Mouse (Mus musculus) monocyte, adult 59 days (primary cell): ENCODE results near the gene Oas1h. TPM values are rescaled to one million over a fixed set of nuclear protein-coding genes. Genes with fewer than 3 reads are reported as not detected.

ENCODE experiments used
- total RNA-seq, 2 experiments: library from RNA; stranded (reverse); gene quantifications; one replicate each; pipeline ENCODE4 v1.2.4; 2023

The Oas1h gene
- not detected for total RNA-seq

DNA sequence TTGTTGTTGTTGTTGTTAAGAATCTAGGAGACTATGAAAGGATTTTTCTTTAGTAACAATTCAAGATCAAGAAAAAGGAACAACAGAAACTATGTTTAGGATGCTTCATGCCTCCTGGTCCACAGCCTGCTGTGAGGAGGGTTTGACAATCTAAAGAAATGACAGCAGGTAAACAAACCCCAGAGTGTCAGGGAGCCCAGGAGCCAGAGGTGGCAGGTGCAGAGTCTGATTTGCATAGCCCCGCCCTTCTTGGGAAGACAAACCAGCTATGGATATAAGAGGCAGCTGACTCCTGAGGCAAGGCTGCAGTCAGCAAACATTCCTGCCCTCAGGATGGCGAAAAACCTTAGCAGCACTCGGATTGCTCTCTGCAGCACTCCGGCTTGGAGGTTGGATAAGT is at the start of gene Oas1h:
TSS of gene Oas1h (plus strand) at position 301 of the 400 bp plus-strand sequence.

GRCm38 (mm10) chr5:120811951-120812819 is 49.0 kb upstream of the Oas1h start, which contains the start of gene Oas1c:
TSS of gene Oas1c (minus strand) at chr5:120812514.

GRCm38 (mm10) chr5:120847067-120847466 is 14.2 kb upstream of the Oas1h start, which contains the start of gene Oas1f:
TSS of gene Oas1f (plus strand) at chr5:120847367.

GRCm38 (mm10) chr5:120887413-120887812 is 26.2 kb downstream of the Oas1h start, which contains the start of gene Oas1g:
TSS of gene Oas1g (minus strand) at chr5:120887613.

GRCm38 (mm10) chr5:120906791-120907733 is 45.8 kb downstream of the Oas1h start, which contains the start of gene Oas1a:
TSS of gene Oas1a (minus strand) at chr5:120907521.

GRCm38 (mm10) chr5:120914204-120914603 is 53.0 kb downstream of the Oas1h start, which contains the start of gene Oas1d:
TSS of gene Oas1d (plus strand) at chr5:120914536.

Other genes with a start within 250 kb of the Oas1h start
- 1 to 10 TPM; 3.6 to 6.1 TPM for gene Rita1, start 248.8 kb upstream of the Oas1h start, total RNA-seq
- gene Ddx54, start 248.7 kb upstream of the Oas1h start, total RNA-seq, result 100 to 1,000 TPM; 100 to 112 TPM
- gene Cfap73, start 227.2 kb upstream of the Oas1h start, total RNA-seq, result not detected
- gene Rasal1, start 212.6 kb upstream of the Oas1h start, total RNA-seq, result not detected
- gene Dtx1, start 149.5 kb upstream of the Oas1h start, total RNA-seq, result 1 to 10 TPM; 1.5 to 3.1 TPM
- gene Oas2, start 111.6 kb upstream of the Oas1h start, total RNA-seq, result 10 to 100 TPM; 12.5 to 18.8 TPM
- gene Oas3, start 83.8 kb upstream of the Oas1h start, total RNA-seq, result 10 to 100 TPM; 15.4 to 27.5 TPM
- not detected for gene Oas1e, start 65.9 kb upstream of the Oas1h start, total RNA-seq
- gene Oas1c, start 48.9 kb upstream of the Oas1h start, total RNA-seq, result 1 to 10 TPM; 1.1 to 2.1 TPM
- not detected for gene Oas1f, start 14.1 kb upstream of the Oas1h start, total RNA-seq
- gene Oas1g, start 26.2 kb downstream of the Oas1h start, total RNA-seq, result 1 to 10 TPM; 5.1 to 5.3 TPM
- 10 to 100 TPM; 25.3 to 36.7 TPM for gene Oas1a, start 46.1 kb downstream of the Oas1h start, total RNA-seq
- gene Oas1d, start 53.1 kb downstream of the Oas1h start, total RNA-seq, result not detected
- gene Rph3a, start 148.7 kb downstream of the Oas1h start, total RNA-seq, result not detected